ENCODE assay signal across 23 mouse cellular contexts in the genomic region with DNA sequence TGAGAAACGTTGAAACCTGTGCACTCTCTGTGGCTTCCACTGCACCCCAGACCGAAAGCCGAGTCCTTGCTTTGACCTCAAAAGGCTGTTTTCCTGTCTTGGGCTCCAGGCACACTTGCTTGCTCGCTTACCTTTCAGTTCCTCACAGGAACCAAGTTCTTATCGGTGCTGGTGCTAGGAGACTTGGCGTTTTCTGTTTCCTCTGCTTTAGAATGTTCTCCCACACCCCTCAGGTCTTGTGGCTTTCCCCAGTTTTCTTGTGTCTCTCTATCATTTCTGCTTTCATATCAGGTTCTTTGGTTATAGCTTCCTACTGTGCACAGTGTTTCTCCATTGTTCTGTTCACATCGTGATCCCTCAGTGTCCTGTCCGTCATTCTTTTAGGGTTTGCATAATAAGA. TPM values are rescaled to one million over a fixed set of nuclear protein-coding genes. Genes with fewer than 3 reads are reported as not detected.
DNase-seq lines count a peak whose midpoint lies in the region; ATAC-seq and TF ChIP-seq lines count a peak whose summit lies in the region.
"Had no signal": no experiment of that assay in that cellular context is flagged by ENCODE, and none has a peak within 500 bp of the region (broad histone marks: within the 10 kb centered on the region; RNA-seq: fewer than 3 reads in every experiment).

No protein-coding gene starts in this region.

- 0 out of 2 replicates have a peak overlapping the region, but pooled peaks have one; percentile 6 for H3K27ac ChIP-seq in heart, embryonic 16.5 days (ENCODE audit: low read length)
- peak overlapping the region; percentile 12 for H3K27ac ChIP-seq in brown adipose tissue, adult 24 weeks (replicated peaks; ENCODE audit: low read depth, low read length)
- peak overlapping the region; percentile 57; the same call in 1 of the 2 replicates for H3K27ac ChIP-seq in liver, postnatal 0 days (ENCODE audit: low read depth)
- H3K27ac ChIP-seq in hindbrain, embryonic 16.5 days (ENCODE audit: low read depth, low read length), result no peak overlapping the region
- H3K27ac ChIP-seq in midbrain, embryonic 14.5 days (replicated peaks; ENCODE audit: low read depth, low read length), result no peak overlapping the region
- H3K27ac ChIP-seq: embryonic facial prominence, embryonic 13.5 days; forebrain, embryonic 13.5 days; gastrocnemius, adult 2 months; heart, embryonic 10.5 days; kidney, embryonic 15.5 days; midbrain, embryonic 15.5 days; neural tube, embryonic 12.5 days had no signal

- peaks cover 3% of the 10 kb centered on the region; the same call in 1 of the 2 replicates for H3K9me3 ChIP-seq in heart, embryonic 16.5 days (replicated peaks; ENCODE audit: control insufficient read depth, low read length)
- peaks cover 6% of the 10 kb centered on the region; the same call in 1 of the 2 replicates for H3K9me3 ChIP-seq in liver, postnatal 0 days (ENCODE audit: low read length)
- H3K9me3 ChIP-seq in hindbrain, embryonic 16.5 days (ENCODE audit: control insufficient read depth, low read length), result no peaks in the 10 kb centered on the region; the same call in 1 of the 2 replicates
- H3K9me3 ChIP-seq in midbrain, embryonic 14.5 days (ENCODE audit: control insufficient read depth, low read length), result no peaks in the 10 kb centered on the region
- H3K9me3 ChIP-seq: embryonic facial prominence, embryonic 13.5 days; forebrain, embryonic 13.5 days; kidney, embryonic 15.5 days; midbrain, embryonic 15.5 days had no signal

- peaks cover 34% of the 10 kb centered on the region for H3K4me1 ChIP-seq in heart, embryonic 16.5 days (ENCODE audit: control insufficient read depth, insufficient read depth, low read length)
- H3K4me1 ChIP-seq in brown adipose tissue, adult 24 weeks (ENCODE audit: control insufficient read depth, insufficient read depth, insufficient read length, low read length), result peaks cover 35% of the 10 kb centered on the region
- peaks cover 26% of the 10 kb centered on the region for H3K4me1 ChIP-seq in liver, postnatal 0 days (ENCODE audit: insufficient read depth)
- H3K4me1 ChIP-seq in hindbrain, embryonic 16.5 days (ENCODE audit: control insufficient read depth, insufficient read depth, low read depth, low read length), result no peaks in the 10 kb centered on the region
- H3K4me1 ChIP-seq in midbrain, embryonic 14.5 days (ENCODE audit: control insufficient read depth, insufficient read depth, low read length), result no peaks in the 10 kb centered on the region
- H3K4me1 ChIP-seq: forebrain, embryonic 13.5 days; midbrain, embryonic 15.5 days; neural tube, embryonic 12.5 days had no signal

- no peak overlapping the region for H3K4me3 ChIP-seq in heart, embryonic 16.5 days (ENCODE audit: low read length)
- H3K4me3 ChIP-seq in brown adipose tissue, adult 24 weeks (ENCODE audit: insufficient read depth, low read depth, low read length), result no peak overlapping the region
- no peak overlapping the region for H3K4me3 ChIP-seq in liver, postnatal 0 days (ENCODE audit: low read depth, low read length)
- no peak overlapping the region for H3K4me3 ChIP-seq in hindbrain, embryonic 16.5 days (ENCODE audit: low read length)
- H3K4me3 ChIP-seq in midbrain, embryonic 14.5 days (replicated peaks; ENCODE audit: low read depth, low read length), result no peak overlapping the region
- H3K4me3 ChIP-seq: embryonic facial prominence, embryonic 13.5 days; erythroblast, embryonic 14.5 days; forebrain, embryonic 13.5 days; gastrocnemius, adult 2 months; heart, embryonic 10.5 days; kidney, embryonic 15.5 days; midbrain, embryonic 15.5 days; neural tube, embryonic 12.5 days had no signal

- 0 out of 2 replicates have a peak, but pooled peaks cover 4% of the 10 kb centered on the region for H3K36me3 ChIP-seq in heart, embryonic 16.5 days (ENCODE audit: control insufficient read depth, insufficient read depth)
- no peaks in the 10 kb centered on the region for H3K36me3 ChIP-seq in liver, postnatal 0 days (replicated peaks; ENCODE audit: insufficient read depth, low read length)
- no peaks in the 10 kb centered on the region for H3K36me3 ChIP-seq in hindbrain, embryonic 16.5 days (ENCODE audit: control insufficient read depth, insufficient read depth, low read length)
- H3K36me3 ChIP-seq in midbrain, embryonic 14.5 days (ENCODE audit: control insufficient read depth, insufficient read depth, low read length), result no peaks in the 10 kb centered on the region
- H3K36me3 ChIP-seq: midbrain, embryonic 15.5 days had no signal

- no peaks in the 10 kb centered on the region for H3K27me3 ChIP-seq in heart, embryonic 16.5 days (ENCODE audit: control insufficient read depth, insufficient read depth, low read length)
- H3K27me3 ChIP-seq in liver, postnatal 0 days (ENCODE audit: insufficient read depth, low read length), result no peaks in the 10 kb centered on the region
- no peaks in the 10 kb centered on the region for H3K27me3 ChIP-seq in hindbrain, embryonic 16.5 days (replicated peaks; ENCODE audit: control insufficient read depth, insufficient read depth, low read length)
- H3K27me3 ChIP-seq in midbrain, embryonic 14.5 days (ENCODE audit: control insufficient read depth, insufficient read depth, low read length), result no peaks in the 10 kb centered on the region
- H3K27me3 ChIP-seq: embryonic facial prominence, embryonic 13.5 days; forebrain, embryonic 13.5 days; kidney, embryonic 15.5 days; midbrain, embryonic 15.5 days; neural tube, embryonic 12.5 days had no signal

- 80% methylated on average over 8 of the region's 8 CpGs for WGBS in heart, embryonic 16.5 days
- WGBS in liver, postnatal 0 days (ENCODE audit: insufficient replicate concordance), result 52% methylated on average over 8 of the region's 8 CpGs
- 89% methylated on average over 8 of the region's 8 CpGs for WGBS in hindbrain, embryonic 16.5 days
- 87% methylated on average over 8 of the region's 8 CpGs for WGBS in midbrain, embryonic 14.5 days

- no peak for ATAC-seq in heart, embryonic 16.5 days (replicated peaks; ENCODE audit: extremely low read depth, insufficient read depth, low FRiP score)
- no peak for ATAC-seq in liver, postnatal 0 days
- ATAC-seq in hindbrain, embryonic 16.5 days, result no peak
- no peak for ATAC-seq in midbrain, embryonic 14.5 days (ENCODE audit: low FRiP score, low TSS enrichment)
- ATAC-seq: forebrain, embryonic 13.5 days; intestine, postnatal 0 days; midbrain, embryonic 15.5 days had no signal

- no peak for DNase-seq in heart, postnatal 36 days
- no peak for DNase-seq in liver, postnatal 0 days
- peak; percentile 18 for DNase-seq in thymus, postnatal 25 days
- no peak for DNase-seq in left cerebral cortex, postnatal 10 days (ENCODE audit: extremely low spot score in 1 of 2, low spot score in 2 of 2)
- DNase-seq in midbrain, embryonic 14.5 days, result no peak
- DNase-seq: cerebellum, adult 18-20 months; cerebellum, postnatal 14 days; gastrocnemius, adult 2 months; kidney, postnatal 36 days; lung, adult 18-20 months; lung, postnatal 10 days; retina, postnatal 1 day had no signal

- no peak for TF ChIP-seq CTCF in liver, postnatal 0 days (IDR thresholded peaks at IDR 0.05; ENCODE audit: low read depth)

- intact Hi-C loops in heart, postnatal 36 days (cut with DNase I), result no loop called here
- intact Hi-C loops in left cerebral cortex, postnatal 10 days (cut with DNase I), result no loop called here

- no peak overlapping the region for H3K4me2 ChIP-seq in heart, embryonic 16.5 days (ENCODE audit: low read depth, low read length)
- H3K4me2 ChIP-seq in liver, postnatal 0 days (ENCODE audit: low read depth, low read length), result no peak overlapping the region
- H3K4me2 ChIP-seq in hindbrain, embryonic 16.5 days (ENCODE audit: low read length), result no peak overlapping the region
- no peak overlapping the region for H3K4me2 ChIP-seq in midbrain, embryonic 14.5 days (ENCODE audit: low read length)
- H3K4me2 ChIP-seq: embryonic facial prominence, embryonic 13.5 days; forebrain, embryonic 13.5 days; kidney, embryonic 15.5 days; midbrain, embryonic 15.5 days; neural tube, embryonic 12.5 days had no signal

- no peak for TF ChIP-seq EP300 in liver, postnatal 0 days (IDR thresholded peaks at IDR 0.05; ENCODE audit: low read depth)

- no peak overlapping the region for H3K9ac ChIP-seq in heart, embryonic 16.5 days (ENCODE audit: low read length)
- H3K9ac ChIP-seq in liver, postnatal 0 days (replicated peaks), result no peak overlapping the region
- H3K9ac ChIP-seq in hindbrain, embryonic 16.5 days (ENCODE audit: low read depth, low read length), result no peak overlapping the region
- no peak overlapping the region for H3K9ac ChIP-seq in midbrain, embryonic 14.5 days (replicated peaks; ENCODE audit: low read length)
- H3K9ac ChIP-seq: embryonic facial prominence, embryonic 13.5 days; forebrain, embryonic 13.5 days; kidney, embryonic 15.5 days; midbrain, embryonic 15.5 days; neural tube, embryonic 12.5 days had no signal

RNA-seq across cellular contexts. Expression of gene Chst11, which starts 21.0 kb away (rescaled TPM):
- polyA plus RNA-seq in heart, embryonic 16.5 days (2015; fragmentation: Nextera tagmentation; extraction: Ambion mirVana), result 2.3 and 2.6 TPM in 2 replicates
- 1 to 10 TPM; 2.8 to 3.2 TPM for total RNA-seq in heart, postnatal 36 days (2021)
- 5.9 and 10.1 TPM in 2 replicates for polyA plus RNA-seq in brown adipose tissue, adult 24 weeks (2012; ENCODE audit: insufficient read depth, insufficient read length, missing spikeins)
- 0.40 and 0.45 TPM in 2 replicates for polyA plus RNA-seq in liver, postnatal 0 days (2015; fragmentation: Nextera tagmentation; extraction: Ambion mirVana)
- 10 to 100 TPM; 27.3 to 27.8 TPM for total RNA-seq in left cerebral cortex, postnatal 10 days (2021)
- polyA plus RNA-seq in hindbrain, embryonic 16.5 days (2015; fragmentation: Nextera tagmentation; extraction: Ambion mirVana), result 3.6 and 4.1 TPM in 2 replicates
- polyA plus RNA-seq in midbrain, embryonic 14.5 days (2014; fragmentation: Nextera tagmentation; extraction: Ambion mirVana), result 4.5 and 5.2 TPM in 2 replicates

Comparison
In these comparisons a context has a peak if more than half of its experiments do, and no peak if none do; other contexts are left out.
1. H3K27ac ChIP-seq: peak in heart, embryonic 16.5 days (single experiment), brown adipose tissue, adult 24 weeks (single experiment) and liver, postnatal 0 days (single experiment); none in hindbrain, embryonic 16.5 days (single experiment) and midbrain, embryonic 14.5 days (single experiment).